30 mouse cellular contexts compared by ENCODE assay signal in the genomic region with DNA sequence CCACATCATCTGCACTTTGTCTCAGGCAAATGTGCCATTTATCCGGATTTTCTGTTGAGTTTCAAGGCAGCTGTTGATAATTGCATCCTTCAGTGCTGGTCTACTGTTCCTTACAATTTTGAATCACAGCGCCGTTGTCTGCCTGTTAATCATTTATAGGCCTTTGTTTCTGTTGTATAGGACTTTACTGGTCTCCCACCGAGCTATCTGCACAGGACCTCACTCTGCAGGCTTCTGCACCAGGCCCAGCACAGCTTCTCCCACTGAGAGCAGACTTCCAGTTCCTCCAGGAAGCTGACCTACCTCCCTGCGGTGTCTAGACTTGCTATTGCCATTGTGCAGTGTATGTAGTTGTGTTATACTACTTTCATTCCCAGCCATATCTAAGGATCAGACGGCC. TPM values are rescaled to one million over a fixed set of nuclear protein-coding genes. Genes with fewer than 3 reads are reported as not detected.
DNase-seq lines count a peak whose midpoint lies in the region; ATAC-seq and TF ChIP-seq lines count a peak whose summit lies in the region.
"Had no signal": no experiment of that assay in that cellular context is flagged by ENCODE, and none has a peak within 500 bp of the region (broad histone marks: within the 10 kb centered on the region; RNA-seq: fewer than 3 reads in every experiment).

No protein-coding gene starts in this region.

- TF ChIP-seq CTCF in brain, embryonic 14.5 days (IDR thresholded peaks at IDR 0.05; ENCODE audit: borderline replicate concordance, extremely low read depth, insufficient read depth, insufficient read length), result no peak

- H3K4me1 ChIP-seq in forebrain, embryonic 10.5 days, result peaks cover 28% of the 10 kb centered on the region
- peaks cover 6% of the 10 kb centered on the region; the same call in 1 of the 2 replicates for H3K4me1 ChIP-seq in forebrain, embryonic 11.5 days (replicated peaks; ENCODE audit: control insufficient read depth, insufficient read depth, low read length)
- peaks cover 8% of the 10 kb centered on the region; the same call in 1 of the 2 replicates for H3K4me1 ChIP-seq in midbrain, embryonic 11.5 days (ENCODE audit: control insufficient read depth, insufficient read depth, low read length)
- H3K4me1 ChIP-seq in midbrain, embryonic 15.5 days, result peaks cover 4% of the 10 kb centered on the region; the same call in 1 of the 2 replicates
- H3K4me1 ChIP-seq in forebrain, embryonic 16.5 days (replicated peaks; ENCODE audit: control insufficient read depth, insufficient read depth, low read length), result peaks cover 4% of the 10 kb centered on the region; the same call in 1 of the 2 replicates
- H3K4me1 ChIP-seq in liver, embryonic 12.5 days, result no peaks in the 10 kb centered on the region
- H3K4me1 ChIP-seq: embryonic facial prominence, embryonic 15.5 days; heart, embryonic 12.5 days; limb, embryonic 15.5 days had no signal

- no peak for DNase-seq in forebrain, embryonic 10.5 days (ENCODE audit: extremely low spot score, low spot score)
- DNase-seq in forebrain, embryonic 11.5 days (ENCODE audit: low spot score), result no peak
- DNase-seq in midbrain, embryonic 11.5 days (ENCODE audit: low spot score, missing footprints), result peak; percentile 69
- peak; percentile 56 for DNase-seq in brain, embryonic 14.5 days (ENCODE audit: low read depth)
- DNase-seq: adrenal gland, postnatal 10 days; cerebellum, adult 11 months; cerebellum, adult 9-11 months; gastrocnemius, adult 2 months; heart, postnatal 4 days; kidney, adult 9 months; lung, adult 2 months; lung, postnatal 10 days; thymus, adult 2 months; thymus, postnatal 36 days had no signal

- H3K9me3 ChIP-seq in forebrain, embryonic 10.5 days, result no peaks in the 10 kb centered on the region
- no peaks in the 10 kb centered on the region for H3K9me3 ChIP-seq in forebrain, embryonic 11.5 days (ENCODE audit: control insufficient read depth, low read length)
- H3K9me3 ChIP-seq in midbrain, embryonic 11.5 days (ENCODE audit: control insufficient read depth, low read length), result no peaks in the 10 kb centered on the region
- H3K9me3 ChIP-seq in midbrain, embryonic 15.5 days, result no peaks in the 10 kb centered on the region
- H3K9me3 ChIP-seq in forebrain, embryonic 16.5 days (ENCODE audit: control insufficient read depth, low read length), result no peaks in the 10 kb centered on the region
- no peaks in the 10 kb centered on the region for H3K9me3 ChIP-seq in liver, embryonic 12.5 days (replicated peaks)
- H3K9me3 ChIP-seq: embryonic facial prominence, embryonic 10.5 days; embryonic facial prominence, embryonic 15.5 days; heart, embryonic 12.5 days; limb, embryonic 10.5 days; limb, embryonic 15.5 days had no signal

- no peak overlapping the region for H3K9ac ChIP-seq in forebrain, embryonic 11.5 days (ENCODE audit: low read length)
- no peak overlapping the region for H3K9ac ChIP-seq in midbrain, embryonic 11.5 days (ENCODE audit: low read length)
- H3K9ac ChIP-seq in midbrain, embryonic 15.5 days, result no peak overlapping the region
- H3K9ac ChIP-seq in forebrain, embryonic 16.5 days (replicated peaks; ENCODE audit: low read depth, low read length), result no peak overlapping the region
- no peak overlapping the region for H3K9ac ChIP-seq in liver, embryonic 12.5 days
- H3K9ac ChIP-seq: embryonic facial prominence, embryonic 15.5 days; heart, embryonic 12.5 days; hindbrain, embryonic 14.5 days; limb, embryonic 15.5 days; liver, embryonic 14.5 days had no signal

- TF ChIP-seq POLR2A in brain, embryonic 14.5 days (IDR thresholded peaks at IDR 0.05; ENCODE audit: borderline replicate concordance, extremely low read depth, insufficient read depth, insufficient read length, poor library complexity, severe bottlenecking), result no peak

- H3K27me3 ChIP-seq in forebrain, embryonic 10.5 days (ENCODE audit: poor library complexity, severe bottlenecking), result no peaks in the 10 kb centered on the region
- no peaks in the 10 kb centered on the region for H3K27me3 ChIP-seq in forebrain, embryonic 11.5 days (ENCODE audit: control insufficient read depth, insufficient read depth, low read length)
- no peaks in the 10 kb centered on the region for H3K27me3 ChIP-seq in midbrain, embryonic 11.5 days (ENCODE audit: control insufficient read depth, insufficient read depth, low read length)
- H3K27me3 ChIP-seq in midbrain, embryonic 15.5 days (replicated peaks), result no peaks in the 10 kb centered on the region
- no peaks in the 10 kb centered on the region for H3K27me3 ChIP-seq in forebrain, embryonic 16.5 days (replicated peaks; ENCODE audit: control insufficient read depth, insufficient read depth, low read length)
- H3K27me3 ChIP-seq in liver, embryonic 12.5 days (replicated peaks), result no peaks in the 10 kb centered on the region
- H3K27me3 ChIP-seq: embryonic facial prominence, embryonic 15.5 days; limb, embryonic 15.5 days had no signal

- H3K4me3 ChIP-seq in forebrain, embryonic 10.5 days, result no peak overlapping the region
- H3K4me3 ChIP-seq in forebrain, embryonic 11.5 days (ENCODE audit: low read depth, low read length), result no peak overlapping the region
- H3K4me3 ChIP-seq in midbrain, embryonic 11.5 days (ENCODE audit: low read depth, low read length), result no peak overlapping the region
- H3K4me3 ChIP-seq in midbrain, embryonic 15.5 days, result no peak overlapping the region
- H3K4me3 ChIP-seq in forebrain, embryonic 16.5 days (replicated peaks; ENCODE audit: low read length), result no peak overlapping the region
- no peak overlapping the region for H3K4me3 ChIP-seq in liver, embryonic 12.5 days
- H3K4me3 ChIP-seq: embryonic facial prominence, embryonic 10.5 days; embryonic facial prominence, embryonic 15.5 days; gastrocnemius, adult 2 months; heart, embryonic 12.5 days; limb, embryonic 10.5 days; limb, embryonic 15.5 days had no signal

- no peak overlapping the region for H3K4me2 ChIP-seq in forebrain, embryonic 11.5 days (ENCODE audit: low read depth, low read length, severe bottlenecking)
- no peak overlapping the region for H3K4me2 ChIP-seq in midbrain, embryonic 11.5 days
- H3K4me2 ChIP-seq in midbrain, embryonic 15.5 days, result no peak overlapping the region
- no peak overlapping the region for H3K4me2 ChIP-seq in forebrain, embryonic 16.5 days (ENCODE audit: low read length)
- H3K4me2 ChIP-seq in liver, embryonic 12.5 days, result no peak overlapping the region
- H3K4me2 ChIP-seq: embryonic facial prominence, embryonic 15.5 days; heart, embryonic 12.5 days; hindbrain, embryonic 14.5 days; limb, embryonic 15.5 days had no signal

- WGBS in forebrain, embryonic 10.5 days, result 33% methylated on average over 6 of the region's 6 CpGs
- WGBS in forebrain, embryonic 11.5 days, result 21% methylated on average over 6 of the region's 6 CpGs
- WGBS in midbrain, embryonic 11.5 days, result 31% methylated on average over 6 of the region's 6 CpGs
- 28% methylated on average over 6 of the region's 6 CpGs for WGBS in midbrain, embryonic 15.5 days
- 15% methylated on average over 6 of the region's 6 CpGs for WGBS in forebrain, embryonic 16.5 days
- WGBS in liver, embryonic 12.5 days (ENCODE audit: insufficient replicate concordance), result 54% methylated on average over 6 of the region's 6 CpGs

- no peak; the same call in 1 of the 2 replicates for ATAC-seq in forebrain, embryonic 11.5 days (replicated peaks; ENCODE audit: low FRiP score)
- ATAC-seq in midbrain, embryonic 11.5 days (ENCODE audit: low FRiP score), result no peak
- no peak for ATAC-seq in midbrain, embryonic 15.5 days (replicated peaks)
- ATAC-seq in forebrain, embryonic 16.5 days, result peak; percentile 49
- no peak for ATAC-seq in erythroid progenitor cell, adult 5-6 weeks (replicated peaks; ENCODE audit: low FRiP score, poor library complexity, severe bottlenecking)
- ATAC-seq in liver, embryonic 12.5 days, result no peak
- ATAC-seq: intestine, postnatal 0 days had no signal

- H3K36me3 ChIP-seq in forebrain, embryonic 10.5 days (replicated peaks), result no peaks in the 10 kb centered on the region
- H3K36me3 ChIP-seq in forebrain, embryonic 11.5 days (ENCODE audit: control insufficient read depth, insufficient read depth, low read length), result no peaks in the 10 kb centered on the region
- no peaks in the 10 kb centered on the region for H3K36me3 ChIP-seq in midbrain, embryonic 11.5 days (ENCODE audit: control insufficient read depth, insufficient read depth, low read length)
- no peaks in the 10 kb centered on the region for H3K36me3 ChIP-seq in midbrain, embryonic 15.5 days (replicated peaks)
- H3K36me3 ChIP-seq in forebrain, embryonic 16.5 days (ENCODE audit: control insufficient read depth, insufficient read depth), result no peaks in the 10 kb centered on the region
- H3K36me3 ChIP-seq in liver, embryonic 12.5 days, result no peaks in the 10 kb centered on the region
- H3K36me3 ChIP-seq: embryonic facial prominence, embryonic 10.5 days; embryonic facial prominence, embryonic 15.5 days; G1E; heart, embryonic 12.5 days; limb, embryonic 10.5 days; limb, embryonic 15.5 days had no signal

- H3K27ac ChIP-seq in forebrain, embryonic 10.5 days, result 0 out of 2 replicates have a peak overlapping the region, but pooled peaks have one; percentile 40
- no peak overlapping the region for H3K27ac ChIP-seq in forebrain, embryonic 11.5 days (ENCODE audit: low read depth, low read length)
- no peak overlapping the region for H3K27ac ChIP-seq in midbrain, embryonic 11.5 days (ENCODE audit: low read depth, low read length)
- no peak overlapping the region for H3K27ac ChIP-seq in midbrain, embryonic 15.5 days
- no peak overlapping the region for H3K27ac ChIP-seq in forebrain, embryonic 16.5 days (ENCODE audit: low read length)
- no peak overlapping the region for H3K27ac ChIP-seq in liver, embryonic 12.5 days
- H3K27ac ChIP-seq: embryonic facial prominence, embryonic 10.5 days; embryonic facial prominence, embryonic 15.5 days; gastrocnemius, adult 2 months; hindbrain, embryonic 14.5 days; limb, embryonic 10.5 days; limb, embryonic 15.5 days; liver, embryonic 14.5 days; macrophage had no signal

RNA-seq across cellular contexts. Expression of a gene that starts 11.9 kb away (rescaled TPM):
- 4.3 and 5.2 TPM in 2 replicates for polyA plus RNA-seq in forebrain, embryonic 10.5 days (2016; fragmentation: Nextera tagmentation; extraction: Ambion mirVana)
- polyA plus RNA-seq in forebrain, embryonic 11.5 days (2014; fragmentation: Nextera tagmentation; extraction: Ambion mirVana), result 9.3 and 9.8 TPM in 2 replicates
- polyA plus RNA-seq in midbrain, embryonic 11.5 days (2014; fragmentation: Nextera tagmentation; extraction: Ambion mirVana), result 8.5 and 9.7 TPM in 2 replicates
- 17.4 and 19.0 TPM in 2 replicates for polyA plus RNA-seq in midbrain, embryonic 15.5 days (2015; fragmentation: Nextera tagmentation; extraction: Ambion mirVana)
- 15.0 and 20.2 TPM in 2 replicates for polyA plus RNA-seq in brain, embryonic 14.5 days (2012; rRNA removed)
- polyA plus RNA-seq in forebrain, embryonic 16.5 days (2015; fragmentation: Nextera tagmentation; extraction: Ambion mirVana), result 18.7 and 20.1 TPM in 2 replicates
- total RNA-seq in erythroid progenitor cell, adult 5-6 weeks (2015; ENCODE audit: low replicate concordance), result not detected in 2 replicates
- not detected in 2 replicates for total RNA-seq in erythroid progenitor cell, adult 5-6 weeks (2017; ENCODE audit: low replicate concordance)
- 0.86 and 1.1 TPM in 2 replicates for polyA plus RNA-seq in liver, embryonic 12.5 days (2016; fragmentation: Nextera tagmentation; extraction: Ambion mirVana)
- total RNA-seq: common myeloid progenitor, adult 5-6 weeks; gastrocnemius, adult 2 months; megakaryocyte-erythroid progenitor cell, adult 5-6 weeks had no signal
- polyA plus RNA-seq: G1E, macrophage had no signal

Comparison
In these comparisons a context has a peak if more than half of its experiments do, and no peak if none do; other contexts are left out.
1. DNase-seq: peak in midbrain, embryonic 11.5 days (single experiment) and brain, embryonic 14.5 days (single experiment); none in forebrain, embryonic 10.5 days (single experiment) and forebrain, embryonic 11.5 days (single experiment).